Mouse (Mus musculus) urinary bladder, postnatal 0 days (tissue): ENCODE data around the gene Olfr385. TPM values are rescaled to one million over a fixed set of nuclear protein-coding genes. Genes with fewer than 3 reads are reported as not detected.

Source experiments
- polyA plus RNA-seq: library from polyadenylated mRNA; unstranded; fragments of >200 nt; fragmentation: Nextera tagmentation; extraction: Ambion mirVana; gene quantifications from 2 replicates; pipeline ENCODE4 v1.2.1, GENCODE M21; 2015

The Olfr385 gene
- not detected in 2 replicates for polyA plus RNA-seq

GRCm38 (mm10) chr11:73592908-73593307 lies at the start of gene Olfr385:
TSS of gene Olfr385 (minus strand) at chr11:73593008.

GRCm38 (mm10) chr11:73598294-73598693 lies 5.5 kb upstream of the Olfr385 start, which contains the start of gene Olfr384:
TSS of gene Olfr384 (plus strand) at chr11:73598594.

Other genes starting within 250 kb of the Olfr385 start
- gene Olfr20, start 242.2 kb downstream of the Olfr385 start, polyA plus RNA-seq, result not detected in 2 replicates
- gene Olfr376, start 221.8 kb downstream of the Olfr385 start, polyA plus RNA-seq, result not detected in 2 replicates
- not detected in 2 replicates for gene Olfr1, start 193.4 kb downstream of the Olfr385 start, polyA plus RNA-seq
- gene Olfr378, start 164.5 kb downstream of the Olfr385 start, polyA plus RNA-seq, result not detected in 2 replicates
- gene Olfr380, start 135.5 kb downstream of the Olfr385 start, polyA plus RNA-seq, result not detected in 2 replicates
- gene Olfr381, start 101.4 kb downstream of the Olfr385 start, polyA plus RNA-seq, result not detected in 2 replicates
- not detected in 2 replicates for gene Olfr382, start 75.8 kb downstream of the Olfr385 start, polyA plus RNA-seq
- gene Olfr384, start 5.6 kb upstream of the Olfr385 start, polyA plus RNA-seq, result not detected in 2 replicates
- not detected in 2 replicates for gene Zfp735, start 95.8 kb upstream of the Olfr385 start, polyA plus RNA-seq
- not detected in 2 replicates for gene Olfr389, start 187.7 kb upstream of the Olfr385 start, polyA plus RNA-seq
- not detected in 2 replicates for gene Olfr390, start 190.0 kb upstream of the Olfr385 start, polyA plus RNA-seq
- not detected in 2 replicates for gene Olfr391-ps, start 210.0 kb upstream of the Olfr385 start, polyA plus RNA-seq
- not detected in 2 replicates for gene Olfr392, start 224.0 kb upstream of the Olfr385 start, polyA plus RNA-seq